Mouse (Mus musculus) liver, adult 2 months (tissue): ENCODE results near the gene Cpne8. TPM values are rescaled to one million over a fixed set of nuclear protein-coding genes. Genes with fewer than 3 reads are reported as not detected.

Source experiments
- DNase-seq: peaks from one replicate; pipeline ENCODE4 v3.0.0-alpha.2; 2011; ENCODE audit warnings: low read depth, low spot score; ENCODE audit errors: extremely low read depth
- H3K27ac ChIP-seq: fragments of 200-500 bp; replicated peaks from 2 replicates; pipeline ENCODE4 v1.5.1; 2012; ENCODE audit warnings: low read depth, mild to moderate bottlenecking, control low read depth, inconsistent platforms, low read length; ENCODE audit not compliant: insufficient read depth
- H3K27me3 ChIP-seq: fragments of 200-500 bp; 2 replicates; pipeline ENCODE4 v1.6.1; 2012; ENCODE audit warnings: mild to moderate bottlenecking, moderate library complexity, low read length, inconsistent platforms; ENCODE audit not compliant: control insufficient read depth, insufficient read depth
- H3K36me3 ChIP-seq: fragments of 200-500 bp; 2 replicates; pipeline ENCODE4 v1.6.1; 2012; ENCODE audit warnings: low read length, inconsistent platforms; ENCODE audit not compliant: control insufficient read depth, insufficient read depth
- H3K4me1 ChIP-seq: fragments of 200-500 bp; 2 replicates; pipeline ENCODE4 v1.6.1; 2011; ENCODE audit warnings: low read length; ENCODE audit not compliant: control insufficient read depth, insufficient read depth
- H3K4me3 ChIP-seq: fragments of 200-500 bp; 2 replicates; pipeline ENCODE4 v1.5.1; 2011; ENCODE audit warnings: low read depth, mild to moderate bottlenecking, control low read depth, low read length, moderate library complexity; ENCODE audit not compliant: insufficient read depth
- H3K79me2 ChIP-seq: fragments of 200-500 bp; 2 replicates; pipeline ENCODE4 v1.6.1; 2012; ENCODE audit warnings: inconsistent platforms, mild to moderate bottlenecking, low read length, moderate library complexity; ENCODE audit not compliant: control insufficient read depth, insufficient read depth
- H3K9ac ChIP-seq: fragments of 200-500 bp; 2 replicates; pipeline ENCODE4 v1.6.1; 2012; ENCODE audit warnings: low read depth, mild to moderate bottlenecking, control low read depth, inconsistent platforms, low read length
- CTCF ChIP-seq: fragments of 200-500 bp; IDR thresholded peaks from 2 replicates; pipeline ENCODE4 v1.5.1; 2011; ENCODE audit warnings: low read depth, low read length, control low read depth
- POLR2A ChIP-seq: fragments of 200-500 bp; IDR thresholded peaks from 2 replicates; pipeline ENCODE4 v1.6.1; 2011; ENCODE audit warnings: low read length, control low read depth; ENCODE audit not compliant: insufficient read depth; ENCODE audit errors: extremely low read depth
- WGBS: fragments of 180-500 bp; shearing (Covaris S2); methylation state at CpG from one replicate; pipeline ENCODE4 v1.1.7; 2018; 5-methylcytosine and 5-hydroxymethylcytosine counted together
- polyA plus RNA-seq: library from polyadenylated mRNA; depleted of rRNA; stranded (reverse); fragments of >200 nt; gene quantifications from 2 replicates; pipeline ENCODE4 v1.2.3, GENCODE M21; 2012
- total RNA-seq: library from RNA; depleted of rRNA; stranded (reverse); fragments of >200 nt; gene quantifications from 2 replicates; pipeline ENCODE4 v1.2.3, GENCODE M21; 2014

Cpne8 gene
- total and polyA plus RNA-seq, 2 experiments = 3.3 to 4.3 TPM

DNA sequence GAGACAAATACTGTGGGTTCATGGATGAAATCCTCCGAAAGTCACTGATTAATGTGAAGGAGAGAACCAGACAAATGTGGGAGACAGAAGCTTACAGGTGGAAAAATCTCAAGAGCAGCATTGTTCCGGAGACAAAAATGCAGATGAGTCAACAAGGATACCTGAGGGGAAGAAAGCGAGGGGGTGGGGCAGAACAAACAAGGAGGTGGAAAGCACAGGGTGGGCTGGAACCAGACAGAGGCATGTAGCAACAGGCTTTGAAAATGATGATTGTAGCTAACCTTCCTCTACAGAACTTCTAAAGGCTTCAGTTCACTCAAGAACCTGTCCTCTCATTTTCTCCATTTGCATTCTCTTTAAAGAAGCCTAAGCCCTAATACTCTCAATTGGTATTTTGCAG lies 70.9 kb downstream of the Cpne8 start:
- Histone ChIP-seq H3K27ac (no peak overlapping the region), H3K4me1 (no peaks in the 10 kb centered on the region), H3K9ac (no peak overlapping the region), H3K36me3 (no peaks in the 10 kb centered on the region), H3K79me2 (no peaks in the 10 kb centered on the region), H3K4me3 (no peak overlapping the region), H3K27me3 (no peaks in the 10 kb centered on the region)
- WGBS = 81% methylated on average over 3 of the region's 3 CpGs
- TF ChIP-seq POLR2A (no peak), CTCF (no peak)
- no peak for DNase-seq

DNA sequence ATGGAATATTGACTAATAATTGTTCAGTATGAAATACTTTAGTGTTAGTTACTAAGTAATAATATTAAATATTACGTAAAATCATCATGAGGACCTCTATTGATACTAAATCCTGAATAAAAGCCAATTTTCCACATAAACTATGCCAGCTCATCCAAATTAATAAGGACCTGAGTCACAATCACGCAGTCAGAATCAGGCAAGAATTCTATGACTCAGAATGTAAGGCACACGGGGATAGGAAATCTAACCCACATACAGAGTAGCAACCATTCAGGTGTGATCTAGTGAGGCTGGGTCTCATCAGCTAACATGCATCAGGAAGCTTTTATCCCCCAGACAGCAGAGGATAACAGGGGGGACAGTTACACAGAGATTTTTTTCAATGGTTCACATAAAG lies 72.1 kb downstream of the Cpne8 start:
- 85% methylated on average over 3 of the region's 3 CpGs for WGBS

DNA sequence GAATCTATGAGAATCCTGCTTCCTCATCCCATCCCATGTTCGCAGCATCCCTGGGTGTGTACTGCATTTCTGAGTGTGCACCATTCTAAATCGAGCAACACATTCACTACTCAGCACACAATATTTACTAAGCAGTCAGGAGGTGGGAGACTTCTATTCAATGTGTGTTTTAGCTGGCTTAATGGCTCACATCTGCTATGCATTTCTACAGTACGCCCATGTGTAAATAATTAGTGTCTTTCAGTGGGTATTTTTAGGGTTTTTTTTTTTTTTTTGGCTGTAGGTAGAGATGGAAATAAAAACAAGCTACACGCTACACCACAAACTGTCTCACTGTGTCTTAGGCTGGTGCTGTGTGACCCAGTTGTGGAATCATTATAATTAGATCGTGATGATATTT lies 75.6 kb downstream of the Cpne8 start:
- Histone ChIP-seq H3K36me3 (no peaks in the 10 kb centered on the region), H3K27ac (no peak overlapping the region), H3K4me3 (no peak overlapping the region), H3K79me2 (no peaks in the 10 kb centered on the region), H3K27me3 (no peaks in the 10 kb centered on the region), H3K4me1 (no peaks in the 10 kb centered on the region), H3K9ac (no peak overlapping the region)
- TF ChIP-seq CTCF = no peak
- WGBS = 90% methylated on average over 5 of the region's 5 CpGs
- DNase-seq = no peak

More for the DNA sequence above, 72.1 kb downstream of the Cpne8 start:
- Histone ChIP-seq H3K27ac (no peak overlapping the region), H3K9ac (no peak overlapping the region), H3K36me3 (no peaks in the 10 kb centered on the region), H3K4me1 (no peaks in the 10 kb centered on the region), H3K79me2 (no peaks in the 10 kb centered on the region), H3K4me3 (no peak overlapping the region), H3K27me3 (no peaks in the 10 kb centered on the region)
- TF ChIP-seq POLR2A = no peak
- TF ChIP-seq CTCF = no peak
- no peak for DNase-seq

- Histone ChIP-seq H3K4me3 (no peak overlapping the region), H3K36me3 (no peaks in the 10 kb centered on the region), H3K27me3 (no peaks in the 10 kb centered on the region), H3K4me1 (no peaks in the 10 kb centered on the region), H3K79me2 (no peaks in the 10 kb centered on the region), H3K27ac (no peak overlapping the region), H3K9ac (no peak overlapping the region)
- DNase-seq = no peak
- no peak for TF ChIP-seq CTCF
- TF ChIP-seq POLR2A = no peak
- 77% methylated on average over 6 of the region's 6 CpGs for WGBS
Observed at GRCm38 (mm10) chr15:90597715-90598497, 81.3 kb downstream of the Cpne8 start.

GRCm38 (mm10) chr15:90595592-90595991 lies 83.6 kb downstream of the Cpne8 start:
- Histone ChIP-seq H3K79me2 (no peaks in the 10 kb centered on the region), H3K27ac (no peak overlapping the region), H3K4me3 (no peak overlapping the region), H3K36me3 (no peaks in the 10 kb centered on the region), H3K4me1 (no peaks in the 10 kb centered on the region), H3K27me3 (no peaks in the 10 kb centered on the region), H3K9ac (no peak overlapping the region)
- DNase-seq = peak; percentile 10
- TF ChIP-seq CTCF (no peak), POLR2A (no peak)
- 58% methylated on average over 2 of the region's 2 CpGs for WGBS

GRCm38 (mm10) chr15:90589587-90589986 lies 89.6 kb downstream of the Cpne8 start:
- peak; percentile 46 for DNase-seq
- Histone ChIP-seq H3K27me3 (no peaks in the 10 kb centered on the region), H3K79me2 (no peaks in the 10 kb centered on the region), H3K9ac (no peak overlapping the region), H3K4me3 (no peak overlapping the region), H3K36me3 (no peaks in the 10 kb centered on the region), H3K27ac (no peak overlapping the region), H3K4me1 (no peaks in the 10 kb centered on the region; the same call in 1 of the 2 replicates)
- TF ChIP-seq CTCF = no peak
- TF ChIP-seq POLR2A = no peak
- 29% methylated on average over 7 of the region's 7 CpGs for WGBS
